Mouse (Mus musculus) thymus, adult 2 months (tissue): ENCODE data around the gene Aurkaip1. TPM values are rescaled to one million over a fixed set of nuclear protein-coding genes. Genes with fewer than 3 reads are reported as not detected.
"Not testable (repeated sequence)": the region's sequence is repeated elsewhere in the genome, so short reads cannot be mapped to it uniquely, and the experiment has no call there.

Source experiments
- DNase-seq: peaks from one replicate; pipeline ENCODE4 v3.0.0; 2021
- H3K27ac ChIP-seq: fragments of 200-500 bp; 2 replicates; pipeline ENCODE4 v1.5.1; 2012; ENCODE audit warnings: low read length, control low read depth; ENCODE audit not compliant: control insufficient read depth, insufficient read depth
- H3K27me3 ChIP-seq: fragments of 200-500 bp; 2 replicates; pipeline ENCODE4 v1.6.1; 2012; ENCODE audit warnings: mild to moderate bottlenecking, low read length, moderate library complexity, mixed read lengths; ENCODE audit not compliant: control insufficient read depth, insufficient read depth
- H3K36me3 ChIP-seq: fragments of 200-500 bp; 2 replicates; pipeline ENCODE4 v1.6.1; 2012; ENCODE audit warnings: mild to moderate bottlenecking, low read length, moderate library complexity; ENCODE audit not compliant: control insufficient read depth, insufficient read depth
- H3K4me1 ChIP-seq: fragments of 200-500 bp; replicated peaks from 2 replicates; pipeline ENCODE4 v1.6.1; 2012; ENCODE audit warnings: low read length; ENCODE audit not compliant: control insufficient read depth, insufficient read depth
- H3K4me3 ChIP-seq: fragments of 200-500 bp; 2 replicates; pipeline ENCODE4 v1.5.1; 2012; ENCODE audit warnings: mild to moderate bottlenecking, low read length, control low read depth, moderate library complexity; ENCODE audit not compliant: control insufficient read depth, insufficient read depth
- CTCF ChIP-seq: fragments of 200-500 bp; IDR thresholded peaks from 2 replicates; pipeline ENCODE4 v1.5.1; 2012; ENCODE audit warnings: mild to moderate bottlenecking, control low read depth, low read length, moderate library complexity, borderline replicate concordance; ENCODE audit not compliant: control insufficient read depth, poor library complexity, insufficient read depth; ENCODE audit errors: extremely low read depth
- POLR2A ChIP-seq: fragments of 200-500 bp; IDR thresholded peaks from 2 replicates; pipeline ENCODE4 v1.6.1; 2012; ENCODE audit warnings: mild to moderate bottlenecking, low read length, control low read depth, moderate library complexity; ENCODE audit not compliant: control insufficient read depth, poor library complexity, insufficient read depth; ENCODE audit errors: extremely low read depth
- WGBS: fragments of 180-500 bp; shearing (Covaris S2); methylation state at CpG from one replicate; pipeline ENCODE4 v1.1.7; 2018; 5-methylcytosine and 5-hydroxymethylcytosine counted together
- polyA plus RNA-seq: library from polyadenylated mRNA; depleted of rRNA; stranded (reverse); fragments of >200 nt; gene quantifications from 2 replicates; pipeline ENCODE4 v1.2.3, GENCODE M21; 2012; rRNA removed

The Aurkaip1 gene
- 230 and 238 TPM in 2 replicates for polyA plus RNA-seq

- Histone ChIP-seq H3K27ac (peak within 1 kb of the TSS; percentile 75), H3K4me1 (peaks cover 17% of the 10 kb centered on the region), H3K36me3 (0 out of 2 replicates have a peak, but pooled peaks cover 7% of the 10 kb centered on the region), H3K4me3 (peak within 1 kb of the TSS; percentile 71), H3K27me3 (no peaks in the 10 kb centered on the region)
- WGBS = under 1% methylated on average over 49 of the region's 49 CpGs
- DNase-seq = peak; percentile 95
- peak; percentile 71; the same call in 1 of the 2 replicates for TF ChIP-seq POLR2A
- TF ChIP-seq CTCF = peak; percentile 92
These were observed at the start of gene Aurkaip1 for GRCm38 (mm10) chr4:155831205-155831766. TSS of gene Aurkaip1 (plus strand) at chr4:155831272.

GRCm38 (mm10) chr4:155783486-155784080, 47.5 kb upstream of the Aurkaip1 start:
- TF ChIP-seq POLR2A (no peak), CTCF (no peak)
- Histone ChIP-seq H3K4me1 (0 out of 2 replicates have a peak, but pooled peaks cover 5% of the 10 kb centered on the region), H3K4me3 (no peak overlapping the region; the same call in 1 of the 2 replicates), H3K27me3 (peaks cover 4% of the 10 kb centered on the region; the same call in 1 of the 2 replicates), H3K36me3 (no peaks in the 10 kb centered on the region), H3K27ac (no peak overlapping the region)
- WGBS = 47% methylated on average over 16 of the region's 16 CpGs
- DNase-seq = no peak

DNA sequence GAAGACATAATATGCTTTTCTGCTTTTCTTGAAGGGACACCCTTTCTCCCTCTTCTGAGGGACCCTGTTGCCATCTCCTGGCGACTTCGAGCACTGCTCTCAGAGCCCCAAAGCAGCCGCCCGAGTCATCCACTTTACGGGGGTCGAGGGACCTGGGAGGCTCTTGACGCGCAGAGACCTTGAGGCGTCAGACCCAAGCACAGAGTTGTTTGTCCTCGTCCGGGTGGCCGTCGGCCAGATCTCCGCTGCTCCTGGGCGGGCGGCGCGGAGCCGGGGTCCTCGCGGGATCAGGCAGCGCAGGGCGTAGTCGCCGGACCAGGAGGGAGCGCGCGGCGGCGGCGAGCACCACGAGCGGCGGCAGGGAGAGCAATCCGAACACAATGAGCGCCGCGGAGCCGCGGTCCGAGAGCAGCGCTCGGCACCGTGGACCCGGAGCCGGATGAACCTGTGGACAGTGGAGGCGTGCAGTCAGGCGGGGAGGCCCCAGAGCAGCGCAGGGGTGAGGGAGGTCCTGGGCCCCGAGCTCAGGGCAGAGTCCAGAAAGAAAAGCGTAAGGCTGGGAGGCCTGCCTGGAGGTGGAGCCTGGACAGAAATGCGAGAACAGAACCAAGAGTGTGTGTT, 46.9 kb upstream of the Aurkaip1 start:
- 1% methylated on average over 52 of the region's 52 CpGs for WGBS
- TF ChIP-seq POLR2A (no peak), CTCF (peak; percentile 52; the same call in 1 of the 2 replicates)
- peak; percentile 77 for DNase-seq
- peaks cover 4% of the 10 kb centered on the region; the same call in 1 of the 2 replicates for H3K27me3 ChIP-seq
- H3K27ac ChIP-seq = no peak overlapping the region
- H3K4me3 ChIP-seq = peak overlapping the region; percentile 62
- H3K4me1 ChIP-seq = 0 out of 2 replicates have a peak, but pooled peaks cover 5% of the 10 kb centered on the region
- no peaks in the 10 kb centered on the region for H3K36me3 ChIP-seq

DNA sequence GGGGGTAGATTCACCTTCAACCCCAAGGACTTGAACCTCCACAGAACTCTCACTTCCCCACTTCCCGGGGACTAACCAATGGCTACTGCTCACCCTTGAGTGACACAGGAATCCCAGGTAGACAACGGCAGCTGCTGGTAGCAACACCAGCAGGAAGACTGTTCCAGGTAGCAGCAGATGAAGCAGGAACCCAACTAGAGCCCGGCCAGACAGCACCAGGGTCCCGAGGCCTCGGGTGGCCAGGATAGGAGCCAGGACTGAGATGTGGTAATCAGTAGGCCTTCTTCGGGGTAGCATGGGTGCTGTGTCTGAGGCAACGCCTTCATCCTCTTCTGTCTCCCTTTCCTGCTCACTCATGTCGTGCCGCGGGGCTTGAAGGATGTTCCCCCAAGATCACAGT, 45.8 kb upstream of the Aurkaip1 start:
- 0 out of 2 replicates have a peak, but pooled peaks cover 5% of the 10 kb centered on the region for H3K4me1 ChIP-seq
- 94% methylated on average over 10 of the region's 10 CpGs for WGBS
- H3K27me3 ChIP-seq = peaks cover 4% of the 10 kb centered on the region; the same call in 1 of the 2 replicates
- H3K27ac ChIP-seq = no peak overlapping the region
- no peak overlapping the region for H3K4me3 ChIP-seq
- no peaks in the 10 kb centered on the region for H3K36me3 ChIP-seq
- no peak for DNase-seq
- TF ChIP-seq POLR2A (no peak), CTCF (no peak)

DNA sequence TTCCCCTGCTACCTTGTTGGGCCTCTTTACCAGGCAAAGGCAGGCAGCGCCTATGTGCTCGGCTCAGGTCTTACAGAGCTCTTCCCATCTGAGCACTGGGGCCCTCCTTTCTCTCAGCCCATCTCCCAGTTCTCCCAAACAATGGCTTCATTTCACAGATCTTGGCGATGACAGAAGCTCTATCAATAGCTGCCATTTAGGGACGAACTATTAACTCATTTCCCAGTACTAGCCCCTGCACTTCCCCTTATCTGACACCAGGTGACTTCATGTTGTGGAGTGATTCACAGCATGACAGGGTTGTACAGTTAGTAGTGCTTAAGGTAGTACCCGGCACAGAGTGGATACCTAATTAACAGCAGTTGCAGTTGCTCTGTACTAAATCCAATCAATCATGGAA, 45.3 kb upstream of the Aurkaip1 start, which contains the start of gene Tmem88b:
Gene Tmem88b (minus strand): TSS at position 56 of the 400 bp plus-strand sequence.
- no peak for DNase-seq
- TF ChIP-seq POLR2A (no peak), CTCF (no peak)
- H3K27me3 ChIP-seq = peaks cover 4% of the 10 kb centered on the region; the same call in 1 of the 2 replicates
- WGBS = 87% methylated on average over 5 of the region's 5 CpGs
- 0 out of 2 replicates have a peak, but pooled peaks cover 5% of the 10 kb centered on the region for H3K4me1 ChIP-seq
- no peak within 1 kb of the TSS for H3K4me3 ChIP-seq
- H3K27ac ChIP-seq = no peak within 1 kb of the TSS
- no peaks in the 10 kb centered on the region for H3K36me3 ChIP-seq

DNA sequence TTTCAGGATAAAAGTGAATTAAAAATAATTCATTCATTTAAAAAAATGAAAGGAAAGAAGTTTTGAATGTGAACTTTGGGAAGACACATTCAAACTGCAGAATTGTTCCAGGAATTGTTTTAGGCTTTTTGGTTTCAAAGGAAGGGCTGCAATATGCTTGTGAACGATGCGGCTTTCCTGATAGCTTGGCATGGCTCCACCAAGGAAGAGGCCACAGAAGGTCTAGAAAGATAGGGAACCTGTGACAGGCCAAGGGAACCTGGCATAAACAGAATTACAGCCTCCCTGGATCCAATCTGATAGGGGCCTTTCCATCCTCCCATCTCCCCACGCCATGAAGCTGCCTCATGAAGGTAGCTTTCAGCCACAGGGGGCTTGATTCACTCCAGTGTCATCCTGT, 42.8 kb upstream of the Aurkaip1 start:
- Histone ChIP-seq H3K27me3 (peaks cover 4% of the 10 kb centered on the region; the same call in 1 of the 2 replicates), H3K4me1 (0 out of 2 replicates have a peak, but pooled peaks cover 5% of the 10 kb centered on the region), H3K4me3 (no peak overlapping the region), H3K36me3 (no peaks in the 10 kb centered on the region), H3K27ac (no peak overlapping the region)
- TF ChIP-seq CTCF = no peak
- TF ChIP-seq POLR2A = no peak
- WGBS = 75% methylated on average over 3 of the region's 3 CpGs
- DNase-seq = no peak

DNA sequence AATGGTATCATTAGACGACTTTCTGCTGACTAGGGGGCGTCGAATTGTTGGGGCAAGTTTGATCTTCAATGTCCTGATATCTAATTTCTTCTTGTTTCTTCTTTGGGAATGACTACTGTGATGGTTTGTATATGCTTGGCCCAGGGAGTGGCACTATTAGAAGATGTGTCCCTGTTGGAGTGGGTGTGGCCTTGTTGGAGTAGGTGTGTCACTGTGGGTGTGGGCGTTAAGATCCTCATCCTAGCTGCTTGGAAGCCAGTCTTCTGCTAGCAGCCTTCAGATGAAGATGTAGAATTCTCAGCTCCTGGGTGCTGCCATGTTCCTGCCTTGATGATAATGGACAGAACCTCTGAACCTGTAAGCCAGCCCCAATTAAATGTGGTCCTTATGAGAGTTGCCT, 42.2 kb upstream of the Aurkaip1 start:
- not testable (repeated sequence) for H3K4me1 ChIP-seq, DNase-seq, H3K4me3 ChIP-seq, H3K36me3 ChIP-seq, H3K27ac ChIP-seq, H3K27me3 ChIP-seq
- 93% methylated on average over 4 of the region's 4 CpGs for WGBS
